7 mouse cellular contexts compared by ENCODE assay signal in the genomic region with DNA sequence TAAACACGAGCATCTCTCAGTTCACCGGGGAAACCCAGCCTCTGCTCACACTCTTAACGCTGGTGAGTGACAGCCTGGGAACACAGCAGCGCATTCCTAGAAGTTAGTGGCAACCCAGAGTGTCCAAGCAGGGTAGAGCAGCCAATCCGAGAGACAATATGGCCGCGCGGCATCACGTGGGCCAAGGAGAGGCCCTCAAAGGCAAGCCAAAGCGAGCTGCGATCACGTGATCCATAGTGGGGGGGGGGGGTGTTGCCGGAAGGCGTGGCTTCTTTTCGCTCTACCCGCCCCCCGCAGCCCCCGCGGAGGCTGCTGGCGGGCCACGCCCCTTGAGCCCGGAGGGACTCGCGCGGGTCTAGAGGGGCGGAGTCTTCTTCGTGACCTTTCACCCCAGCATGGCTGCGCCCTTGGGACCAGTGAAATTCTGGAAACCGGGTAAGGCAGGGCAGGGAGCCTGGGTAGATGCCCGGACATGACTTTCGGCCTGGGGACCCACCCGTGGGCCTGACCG. TPM values are rescaled to one million over a fixed set of nuclear protein-coding genes. Genes with fewer than 3 reads are reported as not detected.
DNase-seq lines count a peak whose midpoint lies in the region; ATAC-seq lines count a peak whose summit lies in the region.

A gene (plus strand): TSS at position 314 of the 511 bp plus-strand sequence.

- under 1% methylated on average over 29 of the region's 33 CpGs for WGBS in embryonic facial prominence, embryonic 12.5 days
- WGBS in limb, embryonic 11.5 days: under 1% methylated on average over 29 of the region's 33 CpGs
- under 1% methylated on average over 32 of the region's 33 CpGs for WGBS in midbrain, embryonic 14.5 days

- peaks cover 15% of the 10 kb centered on the region; the same call in 1 of the 2 replicates for H3K4me1 ChIP-seq in embryonic facial prominence, embryonic 12.5 days
- H3K4me1 ChIP-seq in limb, embryonic 11.5 days (ENCODE audit: control insufficient read depth, insufficient read depth, low read length): no peaks in the 10 kb centered on the region
- peaks cover 13% of the 10 kb centered on the region; the same call in 1 of the 2 replicates for H3K4me1 ChIP-seq in midbrain, embryonic 14.5 days (ENCODE audit: control insufficient read depth, insufficient read depth, low read length)

- peaks cover 2% of the 10 kb centered on the region; the same call in 1 of the 2 replicates for H3K36me3 ChIP-seq in embryonic facial prominence, embryonic 12.5 days
- no peaks in the 10 kb centered on the region for H3K36me3 ChIP-seq in limb, embryonic 11.5 days (ENCODE audit: control insufficient read depth, insufficient read depth, low read length)
- no peaks in the 10 kb centered on the region for H3K36me3 ChIP-seq in midbrain, embryonic 14.5 days (ENCODE audit: control insufficient read depth, insufficient read depth, low read length)

- peak within 1 kb of the TSS; percentile 79 for H3K27ac ChIP-seq in embryonic facial prominence, embryonic 12.5 days
- H3K27ac ChIP-seq in limb, embryonic 11.5 days (replicated peaks; ENCODE audit: low read depth, low read length): peak within 1 kb of the TSS; percentile 5; the same call in 1 of the 2 replicates
- H3K27ac ChIP-seq in midbrain, embryonic 14.5 days (replicated peaks; ENCODE audit: low read depth, low read length): peak within 1 kb of the TSS; percentile 63

- peak within 1 kb of the TSS; percentile 70 for H3K9ac ChIP-seq in embryonic facial prominence, embryonic 12.5 days
- peak within 1 kb of the TSS; percentile 81 for H3K9ac ChIP-seq in limb, embryonic 11.5 days (ENCODE audit: low read length)
- H3K9ac ChIP-seq in midbrain, embryonic 14.5 days (replicated peaks; ENCODE audit: low read length): peak within 1 kb of the TSS; percentile 69

- peak within 1 kb of the TSS; percentile 75 for H3K4me2 ChIP-seq in embryonic facial prominence, embryonic 12.5 days (replicated peaks)
- H3K4me2 ChIP-seq in limb, embryonic 11.5 days (ENCODE audit: low read depth, severe bottlenecking): peak within 1 kb of the TSS; percentile 82
- H3K4me2 ChIP-seq in midbrain, embryonic 14.5 days (ENCODE audit: low read length): peak within 1 kb of the TSS; percentile 77

- DNase-seq in adrenal gland, postnatal 25 days: peak; percentile 92
- DNase-seq in heart, adult 11 months: peak; percentile 100
- peak; percentile 94 for DNase-seq in kidney, adult 18-20 months
- peak; percentile 95 for DNase-seq in limb, embryonic 11.5 days (ENCODE audit: low spot score)
- DNase-seq in midbrain, embryonic 14.5 days: peak; percentile 98
- peak; percentile 88 to 94 for DNase-seq in spleen, adult 18-20 months

- peak; percentile 98 for ATAC-seq in embryonic facial prominence, embryonic 12.5 days (ENCODE audit: insufficient number of reproducible peaks, insufficient read depth, low FRiP score, low TSS enrichment)
- ATAC-seq in limb, embryonic 11.5 days (ENCODE audit: insufficient number of reproducible peaks, low FRiP score, low TSS enrichment, low read depth): peak; percentile 98
- ATAC-seq in midbrain, embryonic 14.5 days (ENCODE audit: low FRiP score, low TSS enrichment): peak; percentile 99

- H3K4me3 ChIP-seq in embryonic facial prominence, embryonic 12.5 days: peak within 1 kb of the TSS; percentile 70
- H3K4me3 ChIP-seq in limb, embryonic 11.5 days (ENCODE audit: low read depth, low read length): peak within 1 kb of the TSS; percentile 76
- H3K4me3 ChIP-seq in midbrain, embryonic 14.5 days (replicated peaks; ENCODE audit: low read depth, low read length): peak within 1 kb of the TSS; percentile 74

- no peaks in the 10 kb centered on the region for H3K9me3 ChIP-seq in embryonic facial prominence, embryonic 12.5 days
- H3K9me3 ChIP-seq in limb, embryonic 11.5 days (ENCODE audit: control insufficient read depth, low read length): no peaks in the 10 kb centered on the region
- H3K9me3 ChIP-seq in midbrain, embryonic 14.5 days (ENCODE audit: control insufficient read depth, low read length): no peaks in the 10 kb centered on the region

- H3K27me3 ChIP-seq in embryonic facial prominence, embryonic 12.5 days: no peaks in the 10 kb centered on the region
- H3K27me3 ChIP-seq in limb, embryonic 11.5 days (ENCODE audit: control insufficient read depth, insufficient read depth, low read length): no peaks in the 10 kb centered on the region
- H3K27me3 ChIP-seq in midbrain, embryonic 14.5 days (ENCODE audit: control insufficient read depth, insufficient read depth, low read length): no peaks in the 10 kb centered on the region

RNA-seq across cellular contexts. Expression of the gene that starts here (rescaled TPM):
- total RNA-seq in adrenal gland, postnatal 25 days (2021): 15.3 and 15.4 TPM in 2 replicates
- polyA plus RNA-seq in embryonic facial prominence, embryonic 12.5 days (2016; fragmentation: Nextera tagmentation; extraction: Ambion mirVana): 14.7 and 16.6 TPM in 2 replicates
- 16.3 and 18.3 TPM in 2 replicates for polyA plus RNA-seq in limb, embryonic 11.5 days (2014; fragmentation: Nextera tagmentation; extraction: Ambion mirVana)
- 15.0 and 15.5 TPM in 2 replicates for polyA plus RNA-seq in midbrain, embryonic 14.5 days (2014; fragmentation: Nextera tagmentation; extraction: Ambion mirVana)

Comparison
In these comparisons a context has a peak if more than half of its experiments do, and no peak if none do; other contexts are left out.
1. Peak in every context shown above with its lines: DNase-seq, ATAC-seq, H3K4me3 ChIP-seq and H3K27ac ChIP-seq.
2. H3K27ac ChIP-seq: peak in every context shown above with its lines; median percentile 79 in embryonic facial prominence, embryonic 12.5 days; 63 in midbrain, embryonic 14.5 days; 5 in limb, embryonic 11.5 days.